Mouse (Mus musculus) stomach, embryonic 14.5 days (tissue): ENCODE results near the gene Spata5. TPM values are rescaled to one million over a fixed set of nuclear protein-coding genes. Genes with fewer than 3 reads are reported as not detected.

ENCODE experiments used
- ATAC-seq: fragments of 200-750 bp; cut with Nextera tagmentation; 2 replicates; pipeline ENCODE4 v1.8.0; 2017; ENCODE audit warnings: low read depth, moderate TSS enrichment; ENCODE audit not compliant: insufficient number of reproducible peaks, insufficient read depth, low FRiP score
- H3K27ac ChIP-seq: fragments of 300-500 bp; sonication (generic); 2 replicates; pipeline ENCODE4 v1.5.1; 2014; ENCODE audit warnings: mild to moderate bottlenecking, low read length, moderate library complexity, mixed read lengths
- H3K27me3 ChIP-seq: fragments of 300-500 bp; sonication (generic); 2 replicates; pipeline ENCODE4 v1.6.1; 2014; ENCODE audit warnings: low read length, control low read depth, mixed read lengths; ENCODE audit not compliant: control insufficient read depth, insufficient read depth
- H3K36me3 ChIP-seq: fragments of 300-500 bp; sonication (generic); 2 replicates; pipeline ENCODE4 v1.6.1; 2014; ENCODE audit warnings: mild to moderate bottlenecking, control low read depth, low read length, moderate library complexity, mixed read lengths; ENCODE audit not compliant: control insufficient read depth, insufficient read depth
- H3K4me1 ChIP-seq: fragments of 300-500 bp; sonication (generic); 2 replicates; pipeline ENCODE4 v1.6.1; 2014; ENCODE audit warnings: low read length, control low read depth, mixed read lengths; ENCODE audit not compliant: control insufficient read depth, insufficient read depth
- H3K4me2 ChIP-seq: fragments of 300-500 bp; sonication (generic); replicated peaks from 2 replicates; pipeline ENCODE4 v1.6.1; 2014; ENCODE audit warnings: low read depth, low read length, control low read depth
- H3K4me3 ChIP-seq: fragments of 300-500 bp; sonication (generic); 2 replicates; pipeline ENCODE4 v1.5.1; 2014; ENCODE audit warnings: low read depth, low read length, control low read depth
- H3K9ac ChIP-seq: fragments of 300-500 bp; sonication (generic); replicated peaks from 2 replicates; pipeline ENCODE4 v1.6.1; 2014; ENCODE audit warnings: low read depth, mild to moderate bottlenecking, control low read depth, low read length, moderate library complexity, mixed read lengths
- H3K9me3 ChIP-seq: fragments of 300-500 bp; sonication (generic); 2 replicates; pipeline ENCODE4 v1.6.1; 2016; ENCODE audit warnings: low read depth, low read length, control low read depth; ENCODE audit not compliant: control insufficient read depth
- WGBS: fragments of 180-500 bp; shearing (Covaris S2); extraction: QIAGEN DNeasy Blood & Tissue Kit; methylation state at CpG from one replicate; pipeline ENCODE4 v1.1.7; 2014; 5-methylcytosine and 5-hydroxymethylcytosine counted together
- polyA plus RNA-seq: library from polyadenylated mRNA; unstranded; fragments of >200 nt; fragmentation: Nextera tagmentation; extraction: Ambion mirVana; gene quantifications from 2 replicates; pipeline ENCODE4 v1.2.1, GENCODE M21; 2014

The Spata5 gene
- polyA plus RNA-seq, 1 experiment from 2014 or later: 40.8 TPM

DNA sequence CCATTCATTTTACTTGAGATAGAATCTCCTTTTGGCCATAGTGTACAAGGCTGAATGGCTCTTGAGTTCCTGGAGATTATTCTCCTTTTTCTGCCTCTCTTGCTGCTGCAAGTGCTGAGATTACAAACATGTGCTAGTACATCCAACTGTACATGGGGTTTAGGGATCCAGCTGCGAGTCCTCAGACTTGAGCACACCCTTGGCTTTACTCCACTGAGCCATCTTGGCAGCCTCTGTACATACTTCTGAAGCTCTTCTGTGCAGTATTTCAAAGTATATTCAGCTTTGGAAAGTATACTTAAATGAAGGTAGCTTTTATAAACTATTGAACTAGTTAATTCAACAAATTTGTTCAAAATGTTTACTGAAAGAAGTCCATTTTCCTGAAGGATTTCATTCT lies 20.1 kb downstream of the Spata5 start:
- no peak overlapping the region for H3K9ac ChIP-seq
- peak overlapping the region; percentile 85 for H3K27ac ChIP-seq
- no peaks in the 10 kb centered on the region for H3K9me3 ChIP-seq
- peak; percentile 63; the same call in 1 of the 2 replicates for ATAC-seq
- H3K4me3 ChIP-seq: no peak overlapping the region
- H3K36me3 ChIP-seq: peaks cover 16% of the 10 kb centered on the region
- no peaks in the 10 kb centered on the region for H3K4me1 ChIP-seq
- H3K27me3 ChIP-seq: no peaks in the 10 kb centered on the region
- WGBS: 47% methylated on average over 1 of the region's 1 CpGs
- H3K4me2 ChIP-seq: no peak overlapping the region

DNA sequence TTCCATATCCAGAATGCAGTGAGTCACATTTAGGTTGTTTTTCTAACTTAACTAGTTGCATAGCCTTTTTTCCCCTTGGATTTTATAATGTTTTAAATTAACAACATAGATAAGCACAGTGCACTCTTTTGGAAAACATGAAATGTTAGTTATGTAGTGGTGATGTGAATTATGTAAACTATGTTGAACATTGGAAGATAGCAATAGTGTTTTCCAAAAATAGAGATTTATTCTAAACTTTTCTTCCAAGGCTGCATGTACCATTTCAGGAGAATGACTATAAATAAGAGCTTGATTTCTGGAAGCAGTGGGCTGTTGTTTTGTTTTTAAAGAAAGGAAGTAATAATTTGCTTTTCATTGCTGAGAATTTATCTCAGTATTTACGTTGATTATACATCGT lies 23.7 kb downstream of the Spata5 start:
- Histone ChIP-seq H3K4me2 (no peak overlapping the region), H3K4me3 (no peak overlapping the region), H3K9me3 (no peaks in the 10 kb centered on the region), H3K9ac (no peak overlapping the region), H3K27me3 (no peaks in the 10 kb centered on the region), H3K36me3 (peaks cover 12% of the 10 kb centered on the region; the same call in 1 of the 2 replicates), H3K27ac (no peak overlapping the region), H3K4me1 (no peaks in the 10 kb centered on the region)
- no peak for ATAC-seq
- 85% methylated on average over 2 of the region's 2 CpGs for WGBS

GRCm38 (mm10) chr3:37455992-37456391 lies 36.3 kb downstream of the Spata5 start:
- no peak overlapping the region for H3K9ac ChIP-seq
- no peak overlapping the region for H3K27ac ChIP-seq
- H3K9me3 ChIP-seq: no peaks in the 10 kb centered on the region
- H3K4me2 ChIP-seq: no peak overlapping the region
- no peak overlapping the region for H3K4me3 ChIP-seq
- H3K4me1 ChIP-seq: 0 out of 2 replicates have a peak, but pooled peaks cover 3% of the 10 kb centered on the region
- no peaks in the 10 kb centered on the region; the same call in 1 of the 2 replicates for H3K36me3 ChIP-seq
- WGBS: 56% methylated on average over 1 of the region's 1 CpGs
- ATAC-seq: no peak
- no peaks in the 10 kb centered on the region for H3K27me3 ChIP-seq

- no peaks in the 10 kb centered on the region for H3K4me1 ChIP-seq
- no peak for ATAC-seq
- no peaks in the 10 kb centered on the region for H3K9me3 ChIP-seq
- H3K27me3 ChIP-seq: no peaks in the 10 kb centered on the region
- H3K4me3 ChIP-seq: no peak overlapping the region
- no peak overlapping the region for H3K4me2 ChIP-seq
- H3K9ac ChIP-seq: no peak overlapping the region
- 87% methylated on average over 2 of the region's 2 CpGs for WGBS
- H3K27ac ChIP-seq: no peak overlapping the region
- H3K36me3 ChIP-seq: no peaks in the 10 kb centered on the region
Observed at GRCm38 (mm10) chr3:37468170-37468569, 48.5 kb downstream of the Spata5 start.

- ATAC-seq: no peak
- no peak overlapping the region for H3K27ac ChIP-seq
- 84% methylated on average over 4 of the region's 4 CpGs for WGBS
- no peak overlapping the region for H3K4me2 ChIP-seq
- H3K4me1 ChIP-seq: no peaks in the 10 kb centered on the region
- H3K27me3 ChIP-seq: no peaks in the 10 kb centered on the region
- H3K4me3 ChIP-seq: no peak overlapping the region
- no peak overlapping the region for H3K9ac ChIP-seq
- H3K36me3 ChIP-seq: no peaks in the 10 kb centered on the region
- H3K9me3 ChIP-seq: no peaks in the 10 kb centered on the region
Observed at GRCm38 (mm10) chr3:37469353-37469752, 49.7 kb downstream of the Spata5 start.

DNA sequence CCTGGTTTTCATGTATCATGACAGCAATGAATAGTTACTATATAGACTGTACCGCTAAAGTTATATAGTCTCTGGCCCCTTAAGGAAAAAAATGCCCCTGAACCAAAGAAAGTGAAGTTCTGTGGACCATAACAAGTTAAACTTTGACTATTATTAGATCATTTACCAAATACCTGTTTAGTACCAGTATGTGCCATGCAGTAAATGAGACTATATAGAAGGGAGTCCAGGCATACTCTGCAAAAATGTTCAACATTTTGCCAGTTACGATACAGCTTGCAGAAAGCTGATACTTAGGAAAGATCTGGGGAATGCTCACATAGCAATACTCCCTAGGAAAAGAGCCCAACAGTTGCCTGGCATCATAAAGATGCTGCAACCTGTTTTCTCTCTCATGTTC lies 51.2 kb downstream of the Spata5 start:
- WGBS: 91% methylated on average over 2 of the region's 2 CpGs
- ATAC-seq: no peak

DNA sequence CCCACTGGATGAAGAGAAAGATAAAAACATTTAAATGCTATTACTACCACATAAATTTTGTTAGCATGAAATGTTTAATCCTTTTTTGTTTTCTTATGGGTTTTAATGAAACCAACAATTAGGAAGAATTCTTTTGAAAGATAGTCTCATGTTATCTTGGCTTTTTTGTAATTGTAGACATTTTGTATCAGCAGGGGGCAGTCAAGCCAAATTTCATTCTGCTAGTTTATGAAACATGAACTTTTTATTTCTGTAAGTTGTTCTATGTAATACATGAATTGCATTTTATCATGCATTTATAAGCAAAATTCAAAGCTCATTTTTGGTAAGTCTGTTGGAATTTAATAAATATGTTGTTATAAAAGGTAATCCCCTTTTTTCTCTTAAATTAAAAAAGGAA lies 52.8 kb downstream of the Spata5 start:
- Histone ChIP-seq H3K9me3 (no peaks in the 10 kb centered on the region), H3K36me3 (no peaks in the 10 kb centered on the region), H3K4me3 (no peak overlapping the region), H3K4me2 (no peak overlapping the region), H3K9ac (no peak overlapping the region), H3K27ac (no peak overlapping the region), H3K27me3 (no peaks in the 10 kb centered on the region), H3K4me1 (no peaks in the 10 kb centered on the region)
- ATAC-seq: no peak

More for the DNA sequence above, 51.2 kb downstream of the Spata5 start:
- Histone ChIP-seq H3K9me3 (no peaks in the 10 kb centered on the region), H3K4me3 (no peak overlapping the region), H3K4me2 (no peak overlapping the region), H3K27me3 (no peaks in the 10 kb centered on the region), H3K27ac (no peak overlapping the region), H3K9ac (no peak overlapping the region), H3K4me1 (no peaks in the 10 kb centered on the region), H3K36me3 (no peaks in the 10 kb centered on the region)

DNA sequence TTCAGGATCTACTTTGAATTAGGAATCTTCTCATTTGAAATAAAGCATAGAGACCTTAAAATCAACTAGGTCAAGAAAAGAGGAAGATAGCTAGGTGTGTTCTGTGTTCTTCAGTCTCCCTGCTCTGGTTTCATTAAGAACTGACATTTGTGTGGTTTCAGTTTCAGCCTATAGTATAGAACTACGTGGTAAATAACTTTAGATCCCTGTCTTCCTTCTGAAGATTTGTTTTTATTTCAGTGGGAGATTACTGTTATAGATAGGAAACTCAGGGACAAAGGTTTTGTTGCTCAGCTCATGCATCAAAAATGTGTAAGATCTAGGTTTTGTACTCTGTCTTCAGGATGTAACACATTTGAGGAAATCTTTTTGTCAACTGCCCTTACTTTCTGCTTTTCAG lies 56.8 kb downstream of the Spata5 start:
- 55% methylated on average over 1 of the region's 1 CpGs for WGBS
- no peak overlapping the region for H3K9ac ChIP-seq
- no peak overlapping the region for H3K4me2 ChIP-seq
- H3K4me3 ChIP-seq: no peak overlapping the region
- no peaks in the 10 kb centered on the region for H3K9me3 ChIP-seq
- no peaks in the 10 kb centered on the region for H3K4me1 ChIP-seq
- H3K36me3 ChIP-seq: peaks cover 3% of the 10 kb centered on the region; the same call in 1 of the 2 replicates
- no peak for ATAC-seq
- no peak overlapping the region for H3K27ac ChIP-seq
- H3K27me3 ChIP-seq: no peaks in the 10 kb centered on the region

GRCm38 (mm10) chr3:37477438-37478188 lies 57.9 kb downstream of the Spata5 start:
- H3K9me3 ChIP-seq: no peaks in the 10 kb centered on the region
- H3K4me3 ChIP-seq: no peak overlapping the region
- H3K4me2 ChIP-seq: no peak overlapping the region
- no peak overlapping the region for H3K27ac ChIP-seq
- ATAC-seq: no peak
- peaks cover 3% of the 10 kb centered on the region; the same call in 1 of the 2 replicates for H3K36me3 ChIP-seq
- WGBS: 83% methylated on average over 7 of the region's 7 CpGs
- H3K27me3 ChIP-seq: no peaks in the 10 kb centered on the region
- H3K9ac ChIP-seq: no peak overlapping the region
- no peaks in the 10 kb centered on the region for H3K4me1 ChIP-seq
